Mouse (Mus musculus) brain, embryonic 14.5 days (tissue): ENCODE measurements at regions not wholly inside any gene's neighbourhood (a gene's known extent, or its start where the extent isn't known, plus 50 kb on each side); places are given as distances from the start of the nearest gene placed in this dataset.
A peak's percentile ranks its signal among the peaks of the same experiment; 100 is the strongest.
"Not testable (repeated sequence)": the region's sequence is repeated elsewhere in the genome, so short reads cannot be mapped to it uniquely, and the experiment has no call there.

Experiments
- CTCF ChIP-seq: fragments of 200-500 bp; IDR thresholded peaks from 2 replicates; pipeline ENCODE4 v1.5.1; 2012; ENCODE audit warnings: inconsistent platforms, mild to moderate bottlenecking, moderate library complexity, borderline replicate concordance; ENCODE audit not compliant: insufficient read depth, insufficient read length; ENCODE audit errors: extremely low read depth
- POLR2A ChIP-seq: fragments of 200-500 bp; IDR thresholded peaks from 2 replicates; pipeline ENCODE4 v1.6.1; 2012; ENCODE audit warnings: mild to moderate bottlenecking, inconsistent platforms, borderline replicate concordance; ENCODE audit not compliant: poor library complexity, insufficient read depth, insufficient read length, severe bottlenecking; ENCODE audit errors: extremely low read depth

- peak; percentile 14; the same call in 1 of the 2 replicates for TF ChIP-seq CTCF
- TF ChIP-seq POLR2A, result not testable (repeated sequence)
Measured at GRCm38 (mm10) chr5:67490709-67491108, 62.6 kb upstream of the Bend4 start.
